Mouse (Mus musculus) midbrain, embryonic 14.5 days (tissue): ENCODE data around the gene Cpt2. TPM values are rescaled to one million over a fixed set of nuclear protein-coding genes. Genes with fewer than 3 reads are reported as not detected.

Experiments
- ATAC-seq: fragments of 200-750 bp; cut with Nextera tagmentation; 2 replicates; pipeline ENCODE4 v1.8.0; 2017; ENCODE audit warnings: moderate number of reproducible peaks, moderate library complexity; ENCODE audit not compliant: low FRiP score, low TSS enrichment
- DNase-seq: peaks from one replicate; pipeline ENCODE4 v3.0.0-alpha.2; 2015
- H3K27ac ChIP-seq: fragments of 300-500 bp; sonication (generic); replicated peaks from 2 replicates; pipeline ENCODE4 v1.5.1; 2014; ENCODE audit warnings: mild to moderate bottlenecking, low read depth, low read length, moderate library complexity
- H3K27me3 ChIP-seq: fragments of 300-500 bp; sonication (generic); 2 replicates; pipeline ENCODE4 v1.6.1; 2014; ENCODE audit warnings: low read length, control low read depth, mixed read lengths; ENCODE audit not compliant: control insufficient read depth, insufficient read depth
- H3K36me3 ChIP-seq: fragments of 300-500 bp; sonication (generic); 2 replicates; pipeline ENCODE4 v1.6.1; 2014; ENCODE audit warnings: low read length, control low read depth; ENCODE audit not compliant: control insufficient read depth, insufficient read depth
- H3K4me1 ChIP-seq: fragments of 300-500 bp; sonication (generic); 2 replicates; pipeline ENCODE4 v1.6.1; 2014; ENCODE audit warnings: mild to moderate bottlenecking, antibody characterized with exemption, low read length, control low read depth; ENCODE audit not compliant: control insufficient read depth, insufficient read depth
- H3K4me2 ChIP-seq: fragments of 300-500 bp; sonication (generic); 2 replicates; pipeline ENCODE4 v1.6.1; 2014; ENCODE audit warnings: mild to moderate bottlenecking, low read length, moderate library complexity
- H3K4me3 ChIP-seq: fragments of 300-500 bp; sonication (generic); replicated peaks from 2 replicates; pipeline ENCODE4 v1.5.1; 2014; ENCODE audit warnings: low read depth, low read length
- H3K9ac ChIP-seq: fragments of 300-500 bp; sonication (generic); replicated peaks from 2 replicates; pipeline ENCODE4 v1.6.1; 2014; ENCODE audit warnings: mild to moderate bottlenecking, low read length, moderate library complexity
- H3K9me3 ChIP-seq: fragments of 300-500 bp; sonication (generic); 2 replicates; pipeline ENCODE4 v1.6.1; 2016; ENCODE audit warnings: low read length, control low read depth, mixed read lengths; ENCODE audit not compliant: control insufficient read depth
- WGBS: fragments of 180-500 bp; shearing (Covaris S2); extraction: QIAGEN DNeasy Blood & Tissue Kit; methylation state at CpG from one replicate; pipeline ENCODE4 v1.1.7; 2014; 5-methylcytosine and 5-hydroxymethylcytosine counted together
- polyA plus RNA-seq: library from polyadenylated mRNA; unstranded; fragments of >200 nt; fragmentation: Nextera tagmentation; extraction: Ambion mirVana; gene quantifications from 2 replicates; pipeline ENCODE4 v1.2.1, GENCODE M21; 2014

The Cpt2 gene
- polyA plus RNA-seq, 1 experiment from 2014 or later: 17.5 TPM

DNA sequence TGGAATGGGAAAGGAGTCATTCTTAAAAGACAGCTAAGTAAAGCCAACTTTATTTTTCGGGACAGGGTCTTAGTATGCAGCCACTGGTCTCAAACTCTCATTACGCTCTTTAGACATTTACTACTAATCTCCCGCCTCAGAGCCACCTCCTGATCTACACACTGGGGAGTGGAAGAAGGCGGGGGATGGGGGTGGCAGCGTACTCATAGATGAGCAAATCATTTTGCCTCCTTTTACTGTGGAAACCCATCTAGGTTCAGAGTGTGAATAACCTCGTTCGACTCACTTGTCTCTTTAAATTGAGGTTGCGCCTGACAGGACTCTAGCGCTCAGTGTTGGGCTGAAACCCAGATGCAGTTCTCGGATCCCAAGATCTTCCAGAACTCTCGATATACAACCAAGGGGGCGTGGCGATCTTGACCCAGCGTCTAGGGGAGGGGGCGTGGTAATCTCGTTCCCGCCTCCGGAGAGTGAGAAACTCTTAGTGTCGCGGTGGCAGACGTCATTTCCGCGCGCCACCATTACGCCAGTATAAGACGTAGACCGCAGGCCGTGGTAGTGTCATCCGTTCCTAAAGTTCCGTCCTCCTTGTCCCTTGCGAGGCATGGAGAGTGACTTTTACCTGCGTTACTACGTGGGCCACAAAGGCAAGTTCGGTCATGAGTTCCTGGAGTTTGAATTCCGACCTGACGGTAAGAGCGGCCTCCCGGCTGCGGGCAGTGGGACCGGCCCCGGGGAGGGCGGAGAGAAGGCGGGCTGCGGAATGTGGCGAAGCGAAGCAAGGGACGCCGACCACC is 44.0 kb downstream of the Cpt2 start, which contains the start of gene Magoh:
TSS of gene Magoh (plus strand) at position 502 of the 797 bp plus-strand sequence.
- H3K4me3 ChIP-seq: peak within 1 kb of the TSS; percentile 81

DNA sequence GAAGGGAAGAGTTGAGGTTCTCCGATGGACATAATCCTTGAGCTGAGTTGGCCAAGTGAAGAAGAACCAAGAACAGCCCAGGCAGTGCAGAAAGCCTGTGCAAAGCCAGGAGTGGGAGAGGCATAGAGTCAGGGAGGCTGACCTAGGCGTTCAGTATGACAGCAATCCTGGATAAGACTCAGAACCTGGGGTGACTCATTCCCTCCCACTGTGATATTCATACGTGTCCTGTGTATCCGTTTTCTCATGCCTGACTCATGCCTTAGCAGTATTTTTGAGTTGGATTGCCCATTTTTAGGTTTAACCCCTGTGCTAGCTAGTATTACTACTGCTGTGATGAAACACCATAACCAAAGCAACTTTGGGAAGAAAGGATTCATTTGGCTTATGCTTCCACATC is 58.5 kb downstream of the Cpt2 start:
- 88% methylated on average over 4 of the region's 4 CpGs for WGBS
- Histone ChIP-seq H3K9ac (no peak overlapping the region), H3K27ac (no peak overlapping the region), H3K27me3 (no peaks in the 10 kb centered on the region), H3K4me3 (no peak overlapping the region), H3K9me3 (no peaks in the 10 kb centered on the region), H3K4me1 (no peaks in the 10 kb centered on the region), H3K4me2 (no peak overlapping the region), H3K36me3 (peaks cover 73% of the 10 kb centered on the region)
- ATAC-seq (no peak), DNase-seq (no peak)

More for the DNA sequence above, 44.0 kb downstream of the Cpt2 start, which contains the start of gene Magoh:
- H3K4me2 ChIP-seq: peak within 1 kb of the TSS; percentile 79
- H3K36me3 ChIP-seq: peaks cover 35% of the 10 kb centered on the region
- DNase-seq: peak; percentile 99
- ATAC-seq: peak; percentile 94
- peaks cover 9% of the 10 kb centered on the region for H3K4me1 ChIP-seq
- H3K9ac ChIP-seq: peak within 1 kb of the TSS; percentile 75
- WGBS: 3% methylated on average over 48 of the region's 48 CpGs
- H3K9me3 ChIP-seq: no peaks in the 10 kb centered on the region
- peak within 1 kb of the TSS; percentile 66 for H3K27ac ChIP-seq
- H3K27me3 ChIP-seq: no peaks in the 10 kb centered on the region

DNA sequence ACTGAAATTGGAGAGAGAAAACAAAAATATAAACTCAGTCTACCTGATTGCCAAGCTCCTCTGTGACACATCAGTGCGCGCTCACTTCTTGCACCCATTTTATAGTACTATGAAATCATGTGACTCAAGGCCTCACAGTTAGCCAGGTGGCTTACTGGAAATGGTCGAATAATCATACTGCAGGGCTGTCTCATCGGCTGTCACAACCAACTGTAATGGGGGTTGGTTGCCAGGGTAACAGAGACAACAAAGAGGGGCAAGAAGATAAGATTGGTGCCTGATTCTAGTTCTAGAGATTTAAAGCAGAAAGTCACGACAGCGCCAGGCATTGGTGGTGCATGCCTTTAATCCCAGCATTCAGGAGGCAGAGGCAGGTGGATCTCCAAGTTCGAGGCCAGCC is 64.4 kb downstream of the Cpt2 start:
- Histone ChIP-seq H3K9ac (no peak overlapping the region), H3K9me3 (no peaks in the 10 kb centered on the region), H3K4me1 (no peaks in the 10 kb centered on the region), H3K36me3 (peaks cover 95% of the 10 kb centered on the region), H3K4me3 (no peak overlapping the region), H3K27ac (no peak overlapping the region), H3K4me2 (no peak overlapping the region), H3K27me3 (no peaks in the 10 kb centered on the region)
- ATAC-seq (no peak), DNase-seq (no peak)
- 90% methylated on average over 7 of the region's 7 CpGs for whole genome bisulfite sequencing

DNA sequence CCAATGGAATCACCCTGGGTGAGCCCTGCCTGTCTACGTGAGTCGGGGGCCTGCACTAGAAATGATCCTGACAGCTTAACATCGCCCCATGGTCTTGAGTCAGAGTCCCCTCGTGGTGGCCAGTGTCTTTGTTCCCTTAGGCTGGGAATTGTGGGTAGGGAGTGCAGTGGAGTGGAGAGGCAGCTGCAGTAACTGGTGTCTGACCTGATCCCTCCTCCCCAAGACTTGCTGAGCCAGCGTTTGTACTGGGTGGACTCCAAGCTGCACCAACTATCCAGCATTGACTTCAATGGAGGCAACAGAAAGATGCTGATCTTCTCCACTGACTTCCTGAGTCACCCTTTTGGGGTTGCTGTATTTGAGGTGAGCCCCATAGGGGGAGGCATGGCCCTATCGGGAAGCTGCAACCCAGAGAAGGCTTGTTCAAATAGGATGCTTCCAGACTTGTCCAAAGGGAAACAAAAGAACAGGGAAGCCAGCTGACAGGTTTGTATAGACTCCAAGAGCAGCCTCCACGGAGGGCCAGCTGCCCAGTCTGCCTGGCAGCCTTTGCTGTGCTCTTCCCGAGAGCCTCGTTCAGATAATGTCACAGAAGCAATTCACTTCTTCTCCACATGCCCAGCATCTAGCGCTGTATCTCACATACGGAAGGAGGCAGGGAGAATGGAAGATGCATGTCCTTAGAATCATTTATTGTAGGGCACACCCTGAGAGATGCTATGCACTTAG is 66.3 kb downstream of the Cpt2 start:
- Histone ChIP-seq H3K36me3 (peaks cover 98% of the 10 kb centered on the region), H3K4me3 (no peak overlapping the region), H3K27ac (0 out of 2 replicates have a peak overlapping the region, but pooled peaks have one; percentile 27), H3K4me2 (no peak overlapping the region), H3K4me1 (no peaks in the 10 kb centered on the region), H3K27me3 (no peaks in the 10 kb centered on the region), H3K9me3 (no peaks in the 10 kb centered on the region), H3K9ac (no peak overlapping the region)
- ATAC-seq: no peak
- WGBS: 67% methylated on average over 11 of the region's 11 CpGs
- no peak for DNase-seq

Other genes starting within 250 kb of the Cpt2 start
- 35.7 and 55.3 TPM in 2 replicates for gene Dmrtb1, start 239.4 kb downstream of the Cpt2 start, polyA plus RNA-seq
- 54.3 and 58.1 TPM in 2 replicates for gene Lrp8, start 121.3 kb downstream of the Cpt2 start, polyA plus RNA-seq
- 130 and 136 TPM in 2 replicates for gene Magoh, start 43.9 kb downstream of the Cpt2 start, polyA plus RNA-seq
- gene 0610037L13Rik, start 33.8 kb downstream of the Cpt2 start, polyA plus RNA-seq: 96.6 and 103 TPM in 2 replicates
- not detected in 2 replicates for gene Slc1a7, start 44.7 kb upstream of the Cpt2 start, polyA plus RNA-seq
- 0.12 TPM in 1 of 2 replicates, not detected in the other for gene Podn, start 172.8 kb upstream of the Cpt2 start, polyA plus RNA-seq
- gene Scp2, start 221.4 kb upstream of the Cpt2 start, polyA plus RNA-seq: 210 and 212 TPM in 2 replicates
- gene Echdc2, start 241.8 kb upstream of the Cpt2 start, polyA plus RNA-seq: 6.3 and 7.6 TPM in 2 replicates